Mouse (Mus musculus) testis, adult 2 months (tissue): ENCODE data around the gene Slc44a3.

Experiments
- CTCF ChIP-seq: fragments of 200-500 bp; IDR thresholded peaks from 2 replicates; pipeline ENCODE4 v1.5.1; 2012; ENCODE audit warnings: low read depth, mild to moderate bottlenecking, inconsistent platforms, low read length, moderate library complexity; ENCODE audit not compliant: control insufficient read depth, insufficient read depth, insufficient replicate concordance
- POLR2A ChIP-seq: fragments of 200-500 bp; IDR thresholded peaks from 2 replicates; pipeline ENCODE4 v1.6.1; 2012; ENCODE audit warnings: low read depth, mild to moderate bottlenecking, inconsistent platforms, low read length, moderate library complexity; ENCODE audit not compliant: control insufficient read depth

DNA sequence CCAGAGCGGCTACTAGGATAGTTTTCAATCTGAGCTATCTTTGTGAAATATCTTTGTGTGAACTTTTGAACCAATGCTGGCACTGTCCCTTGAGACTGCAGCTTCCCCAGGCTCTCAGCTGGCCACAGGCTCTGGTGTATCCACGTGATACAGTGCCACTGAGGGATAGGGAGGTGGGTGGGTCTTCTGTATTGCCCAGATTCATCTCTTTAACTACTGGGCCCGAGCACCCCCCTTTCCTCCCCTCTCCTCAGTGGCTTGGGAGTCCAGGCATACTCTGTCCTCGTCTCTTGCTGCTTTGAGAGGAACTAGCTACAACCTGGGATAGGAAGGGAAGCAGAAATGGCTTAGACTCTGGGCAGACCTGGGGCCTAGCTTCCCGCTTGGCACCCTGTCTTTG lies 96.9 kb downstream of the Slc44a3 start:
- no peak for TF ChIP-seq CTCF
- no peak for TF ChIP-seq POLR2A
